Mouse (Mus musculus) lung, adult 2 months (tissue): ENCODE results near the gene Iffo2. TPM values are rescaled to one million over a fixed set of nuclear protein-coding genes. Genes with fewer than 3 reads are reported as not detected.

Experiments
- DNase-seq: peaks from one replicate; pipeline ENCODE4 v3.0.0; 2022
- H3K4me1 ChIP-seq: fragments of 200-500 bp; 2 replicates; pipeline ENCODE4 v1.6.1; 2011; ENCODE audit warnings: low read length; ENCODE audit not compliant: control insufficient read depth, insufficient read depth
- H3K4me3 ChIP-seq: fragments of 200-500 bp; replicated peaks from 2 replicates; pipeline ENCODE3; 2011; ENCODE audit warnings: low read depth, mild to moderate bottlenecking, control low read depth, low read length; ENCODE audit errors: extremely low read depth
- CTCF ChIP-seq: fragments of 200-500 bp; IDR thresholded peaks from 2 replicates; pipeline ENCODE4 v1.5.1; 2011; ENCODE audit warnings: mild to moderate bottlenecking, low read length, control low read depth; ENCODE audit not compliant: insufficient read depth
- POLR2A ChIP-seq: fragments of 200-500 bp; IDR thresholded peaks from 2 replicates; pipeline ENCODE4 v1.6.1; 2011; ENCODE audit warnings: low read depth, mild to moderate bottlenecking, control low read depth, low read length, borderline replicate concordance; ENCODE audit errors: extremely low read depth
- WGBS: fragments of 180-500 bp; shearing (Covaris S2); methylation state at CpG from one replicate; pipeline ENCODE4 v1.1.7; 2018; 5-methylcytosine and 5-hydroxymethylcytosine counted together
- polyA plus RNA-seq: library from polyadenylated mRNA; depleted of rRNA; stranded (reverse); fragments of >200 nt; gene quantifications from 2 replicates; pipeline ENCODE4 v1.2.3, GENCODE M21; 2012

The Iffo2 gene
- polyA plus RNA-seq, 1 experiment = 9.5 TPM

GRCm38 (mm10) chr4:139492258-139492833 lies 38.0 kb upstream of the Iffo2 start:
- 47% methylated on average over 3 of the region's 3 CpGs for WGBS
- DNase-seq = no peak
- Histone ChIP-seq H3K4me1 (no peaks in the 10 kb centered on the region), H3K4me3 (no peak overlapping the region)
- TF ChIP-seq POLR2A (no peak), CTCF (no peak)

- TF ChIP-seq POLR2A = no peak
- no peak for TF ChIP-seq CTCF
- no peak for DNase-seq
- Histone ChIP-seq H3K4me1 (no peaks in the 10 kb centered on the region), H3K4me3 (no peak overlapping the region)
- 61% methylated on average over 9 of the region's 9 CpGs for WGBS
Measured at GRCm38 (mm10) chr4:139493227-139494025, 36.9 kb upstream of the Iffo2 start.

GRCm38 (mm10) chr4:139500814-139501213 lies 29.5 kb upstream of the Iffo2 start:
- no peak for DNase-seq
- TF ChIP-seq CTCF (no peak), POLR2A (no peak)
- 59% methylated on average over 14 of the region's 14 CpGs for WGBS
- Histone ChIP-seq H3K4me3 (no peak overlapping the region), H3K4me1 (no peaks in the 10 kb centered on the region)

- Histone ChIP-seq H3K4me1 (no peaks in the 10 kb centered on the region), H3K4me3 (no peak overlapping the region)
- TF ChIP-seq CTCF (peak; percentile 20; the same call in 1 of the 2 replicates), POLR2A (no peak)
- no peak for DNase-seq
- 76% methylated on average over 6 of the region's 6 CpGs for WGBS
Measured at GRCm38 (mm10) chr4:139501702-139502101, 28.6 kb upstream of the Iffo2 start.

- no peaks in the 10 kb centered on the region for H3K4me1 ChIP-seq
- DNase-seq = no peak
- WGBS = 77% methylated on average over 8 of the region's 8 CpGs
- no peak overlapping the region for H3K4me3 ChIP-seq
- no peak for TF ChIP-seq POLR2A
- no peak for TF ChIP-seq CTCF
Measured at GRCm38 (mm10) chr4:139503919-139504318, 26.4 kb upstream of the Iffo2 start.

- DNase-seq = no peak
- no peak for TF ChIP-seq CTCF
- no peak for TF ChIP-seq POLR2A
- Histone ChIP-seq H3K4me3 (no peak overlapping the region), H3K4me1 (no peaks in the 10 kb centered on the region)
- 73% methylated on average over 4 of the region's 4 CpGs for WGBS
Measured at GRCm38 (mm10) chr4:139505716-139506115, 24.6 kb upstream of the Iffo2 start.

GRCm38 (mm10) chr4:139506727-139507126 lies 23.6 kb upstream of the Iffo2 start:
- TF ChIP-seq CTCF (no peak), POLR2A (no peak)
- DNase-seq = no peak
- WGBS = 83% methylated on average over 11 of the region's 11 CpGs
- no peak overlapping the region for H3K4me3 ChIP-seq
- no peaks in the 10 kb centered on the region for H3K4me1 ChIP-seq

GRCm38 (mm10) chr4:139509069-139509468 lies 21.3 kb upstream of the Iffo2 start:
- no peak for TF ChIP-seq CTCF
- no peak for TF ChIP-seq POLR2A
- no peak overlapping the region for H3K4me3 ChIP-seq
- H3K4me1 ChIP-seq = no peaks in the 10 kb centered on the region
- no peak for DNase-seq
- 86% methylated on average over 2 of the region's 2 CpGs for WGBS

- DNase-seq = no peak
- no peak for TF ChIP-seq CTCF
- TF ChIP-seq POLR2A = no peak
- no peaks in the 10 kb centered on the region for H3K4me1 ChIP-seq
- 74% methylated on average over 2 of the region's 2 CpGs for WGBS
- H3K4me3 ChIP-seq = no peak overlapping the region
Measured at GRCm38 (mm10) chr4:139511557-139511956, 18.8 kb upstream of the Iffo2 start.

- WGBS = 79% methylated on average over 2 of the region's 2 CpGs
- Histone ChIP-seq H3K4me1 (no peaks in the 10 kb centered on the region), H3K4me3 (no peak overlapping the region)
- no peak for TF ChIP-seq CTCF
- TF ChIP-seq POLR2A = no peak
- DNase-seq = no peak
Measured at GRCm38 (mm10) chr4:139512985-139513384, 17.4 kb upstream of the Iffo2 start.
